8 mouse cellular contexts compared by ENCODE assay signal in the genomic region with DNA sequence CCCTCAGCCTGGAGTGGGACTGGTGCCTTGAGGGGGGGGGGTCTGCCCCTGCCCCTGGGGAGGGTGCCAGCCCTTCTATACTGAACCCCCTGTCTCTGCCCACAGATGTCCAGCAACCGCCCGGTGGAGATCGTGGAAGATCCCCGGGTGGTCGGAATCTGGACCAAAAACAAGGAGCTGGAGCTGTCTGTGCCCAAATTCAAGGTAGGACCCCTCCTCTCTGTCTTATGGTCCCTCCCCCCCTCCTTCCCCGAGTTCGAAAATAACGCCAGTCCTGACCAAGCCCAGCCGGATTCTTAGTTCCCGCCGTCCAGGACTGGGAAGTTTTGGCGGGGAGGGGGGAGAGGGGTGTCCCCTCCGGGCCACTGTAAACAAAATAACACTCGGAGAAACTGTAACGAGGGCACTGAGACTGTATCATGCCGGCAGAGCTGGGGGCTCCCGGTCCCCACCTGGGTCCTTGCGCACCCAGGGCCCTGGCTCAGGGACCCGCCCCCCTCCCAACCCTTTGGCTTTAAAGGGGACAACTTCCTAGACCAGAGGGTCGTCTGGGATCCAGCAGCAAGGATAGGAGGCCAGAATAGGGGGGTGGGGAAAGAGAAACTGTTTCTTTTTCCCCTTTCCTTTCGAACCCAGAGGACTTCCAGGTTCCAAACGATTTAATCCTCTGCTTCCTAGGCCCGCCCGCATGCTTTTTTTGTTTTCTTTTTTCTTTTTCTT. TPM values are rescaled to one million over a fixed set of nuclear protein-coding genes. Genes with fewer than 3 reads are reported as not detected.
DNase-seq lines count a peak whose midpoint lies in the region; ATAC-seq and TF ChIP-seq lines count a peak whose summit lies in the region.

No protein-coding gene starts in this region.

- H3K9me3 ChIP-seq in ES-Bruce4 (replicated peaks; ENCODE audit: control insufficient read depth, insufficient read depth, low read length, poor library complexity, severe bottlenecking): no peaks in the 10 kb centered on the region
- H3K9me3 ChIP-seq in embryonic facial prominence, embryonic 13.5 days: no peaks in the 10 kb centered on the region
- H3K9me3 ChIP-seq in hindbrain, embryonic 15.5 days: no peaks in the 10 kb centered on the region

- TF ChIP-seq CTCF in ES-Bruce4 (IDR thresholded peaks at IDR 0.05; ENCODE audit: low read depth, low read length): no peak

- peak; percentile 51 for DNase-seq in CD4-positive, CD25-positive, alpha-beta regulatory T cell, adult 2 months (ENCODE audit: low read depth, low spot score)
- DNase-seq in lung, postnatal 36 days: peak; percentile 42
- DNase-seq in right cerebral cortex, postnatal 36 days (ENCODE audit: low spot score in 2 of 2): no peak

- H3K27me3 ChIP-seq in ES-Bruce4 (ENCODE audit: control insufficient read depth, insufficient read depth, low read length, poor library complexity, severe bottlenecking): no peaks in the 10 kb centered on the region
- H3K27me3 ChIP-seq in embryonic facial prominence, embryonic 13.5 days: no peaks in the 10 kb centered on the region
- H3K27me3 ChIP-seq in hindbrain, embryonic 15.5 days: no peaks in the 10 kb centered on the region

- no peak for TF ChIP-seq POLR2A in ES-Bruce4 (IDR thresholded peaks at IDR 0.05; ENCODE audit: insufficient read depth, low read length)

- ATAC-seq in CD4-positive, CD25-positive, alpha-beta regulatory T cell, adult 4 months: no peak
- ATAC-seq in embryonic facial prominence, embryonic 13.5 days (ENCODE audit: insufficient number of reproducible peaks, insufficient read depth, low FRiP score, low TSS enrichment, low read depth): no peak
- ATAC-seq in hindbrain, embryonic 15.5 days (ENCODE audit: low FRiP score, low read depth): no peak
- no peak for ATAC-seq in megakaryocyte-erythroid progenitor cell, adult 5-6 weeks (replicated peaks; ENCODE audit: low FRiP score, low TSS enrichment, poor library complexity, severe bottlenecking)

- H3K4me3 ChIP-seq in ES-Bruce4 (ENCODE audit: low read depth, low read length): peak overlapping the region; percentile 92
- H3K4me3 ChIP-seq in embryonic facial prominence, embryonic 13.5 days: peak overlapping the region; percentile 94
- peak overlapping the region; percentile 94 for H3K4me3 ChIP-seq in hindbrain, embryonic 15.5 days

- no peak for TF ChIP-seq EP300 in ES-Bruce4 (IDR thresholded peaks at IDR 0.05; ENCODE audit: insufficient read depth, low read depth, low read length)

- no peaks in the 10 kb centered on the region for H3K36me3 ChIP-seq in ES-Bruce4 (ENCODE audit: control insufficient read depth, insufficient read depth, low read length, poor library complexity, severe bottlenecking)
- peaks cover 30% of the 10 kb centered on the region for H3K36me3 ChIP-seq in embryonic facial prominence, embryonic 13.5 days
- peaks cover 15% of the 10 kb centered on the region for H3K36me3 ChIP-seq in hindbrain, embryonic 15.5 days

- H3K4me2 ChIP-seq in embryonic facial prominence, embryonic 13.5 days: peak overlapping the region; percentile 99
- H3K4me2 ChIP-seq in hindbrain, embryonic 15.5 days: peak overlapping the region; percentile 99

- WGBS in embryonic facial prominence, embryonic 13.5 days: under 1% methylated on average over 24 of the region's 24 CpGs
- 2% methylated on average over 24 of the region's 24 CpGs for WGBS in hindbrain, embryonic 15.5 days

- peaks cover 10% of the 10 kb centered on the region for H3K4me1 ChIP-seq in ES-Bruce4 (ENCODE audit: control insufficient read depth, insufficient read depth, low read length)
- peaks cover 38% of the 10 kb centered on the region for H3K4me1 ChIP-seq in embryonic facial prominence, embryonic 13.5 days
- peaks cover 41% of the 10 kb centered on the region for H3K4me1 ChIP-seq in hindbrain, embryonic 15.5 days (replicated peaks)

- no peak overlapping the region for H3K27ac ChIP-seq in ES-Bruce4 (ENCODE audit: insufficient read depth, low read length)
- peak overlapping the region; percentile 100 for H3K27ac ChIP-seq in embryonic facial prominence, embryonic 13.5 days
- peak overlapping the region; percentile 100 for H3K27ac ChIP-seq in hindbrain, embryonic 15.5 days (replicated peaks)

- H3K9ac ChIP-seq in ES-Bruce4 (ENCODE audit: low read depth, poor library complexity, severe bottlenecking): peak overlapping the region; percentile 98
- H3K9ac ChIP-seq in embryonic facial prominence, embryonic 13.5 days: peak overlapping the region; percentile 100
- H3K9ac ChIP-seq in hindbrain, embryonic 15.5 days: peak overlapping the region; percentile 100

RNA-seq across cellular contexts. Expression of a gene that starts 1.4 kb away (rescaled TPM):
- polyA plus RNA-seq in CD4-positive, CD25-positive, alpha-beta regulatory T cell, adult 4 months (2017; shearing (Covaris generic)): 10 to 100 TPM; 17.1 to 20.8 TPM
- polyA plus RNA-seq in ES-Bruce4 (2011; ENCODE audit: insufficient read depth, insufficient read length, low read depth, missing spikeins): 8.6 and 11.3 TPM in 2 replicates
- 12.3 and 13.0 TPM in 2 replicates for polyA plus RNA-seq in embryonic facial prominence, embryonic 13.5 days (2015; fragmentation: Nextera tagmentation; extraction: Ambion mirVana)
- polyA plus RNA-seq in hindbrain, embryonic 15.5 days (2015; fragmentation: Nextera tagmentation; extraction: Ambion mirVana): 10.9 and 11.7 TPM in 2 replicates
- total RNA-seq in megakaryocyte-erythroid progenitor cell, adult 5-6 weeks (2014; fragmentation: Nextera tagmentation): 37.1 and 43.9 TPM in 2 replicates
- total RNA-seq in megakaryocyte-erythroid progenitor cell, adult 5-6 weeks (2017): 2.1 and 3.9 TPM in 2 replicates

RNA-seq across cellular contexts. Expression of a gene that starts 10.9 kb away (rescaled TPM):
- polyA plus RNA-seq in CD4-positive, CD25-positive, alpha-beta regulatory T cell, adult 4 months (2017; shearing (Covaris generic)): 100 to 1,000 TPM in 1 of 2 experiments, 10 to 100 TPM in 1; 80.6 to 101 TPM
- 1.6 and 2.0 TPM in 2 replicates for polyA plus RNA-seq in ES-Bruce4 (2011; ENCODE audit: insufficient read depth, insufficient read length, low read depth, missing spikeins)
- 5.6 and 6.6 TPM in 2 replicates for polyA plus RNA-seq in embryonic facial prominence, embryonic 13.5 days (2015; fragmentation: Nextera tagmentation; extraction: Ambion mirVana)
- 16.7 and 19.3 TPM in 2 replicates for polyA plus RNA-seq in hindbrain, embryonic 15.5 days (2015; fragmentation: Nextera tagmentation; extraction: Ambion mirVana)
- 3.2 TPM in 1 of 2 replicates, not detected in the other for total RNA-seq in megakaryocyte-erythroid progenitor cell, adult 5-6 weeks (2014; fragmentation: Nextera tagmentation)
- total RNA-seq in megakaryocyte-erythroid progenitor cell, adult 5-6 weeks (2017): 0.61 and 1.1 TPM in 2 replicates

RNA-seq across cellular contexts. Expression of a gene that starts 25.8 kb away (rescaled TPM):
- 10 to 100 TPM; 36.5 to 41.5 TPM for polyA plus RNA-seq in CD4-positive, CD25-positive, alpha-beta regulatory T cell, adult 4 months (2017; shearing (Covaris generic))
- 24.8 TPM in 2 replicates for polyA plus RNA-seq in ES-Bruce4 (2011; ENCODE audit: insufficient read depth, insufficient read length, low read depth, missing spikeins)
- polyA plus RNA-seq in embryonic facial prominence, embryonic 13.5 days (2015; fragmentation: Nextera tagmentation; extraction: Ambion mirVana): 95.3 and 107 TPM in 2 replicates
- polyA plus RNA-seq in hindbrain, embryonic 15.5 days (2015; fragmentation: Nextera tagmentation; extraction: Ambion mirVana): 75.3 and 75.7 TPM in 2 replicates
- 89.8 and 96.1 TPM in 2 replicates for total RNA-seq in megakaryocyte-erythroid progenitor cell, adult 5-6 weeks (2014; fragmentation: Nextera tagmentation)
- 36.0 and 41.0 TPM in 2 replicates for total RNA-seq in megakaryocyte-erythroid progenitor cell, adult 5-6 weeks (2017)

RNA-seq across cellular contexts. Expression of a gene that starts 39.1 kb away (rescaled TPM):
- polyA plus RNA-seq in CD4-positive, CD25-positive, alpha-beta regulatory T cell, adult 4 months (2017; shearing (Covaris generic)): not detected
- polyA plus RNA-seq in ES-Bruce4 (2011; ENCODE audit: insufficient read depth, insufficient read length, low read depth, missing spikeins): not detected in 2 replicates
- polyA plus RNA-seq in embryonic facial prominence, embryonic 13.5 days (2015; fragmentation: Nextera tagmentation; extraction: Ambion mirVana): 0.65 TPM in 1 of 2 replicates, not detected in the other
- polyA plus RNA-seq in hindbrain, embryonic 15.5 days (2015; fragmentation: Nextera tagmentation; extraction: Ambion mirVana): not detected in 2 replicates
- not detected in 2 replicates for total RNA-seq in megakaryocyte-erythroid progenitor cell, adult 5-6 weeks (2014; fragmentation: Nextera tagmentation)
- total RNA-seq in megakaryocyte-erythroid progenitor cell, adult 5-6 weeks (2017): not detected in 2 replicates

Comparison
In these comparisons a context has a peak if more than half of its experiments do, and no peak if none do; other contexts are left out.
1. DNase-seq: peak in CD4-positive, CD25-positive, alpha-beta regulatory T cell, adult 2 months (single experiment) and lung, postnatal 36 days (single experiment); none in right cerebral cortex, postnatal 36 days (0 of 2).
2. Peak in every context shown above with its lines, with median percentiles within 50 percentile points of each other: H3K4me3 ChIP-seq and H3K9ac ChIP-seq.